19 mouse cellular contexts compared by ENCODE assay signal in the genomic region with DNA sequence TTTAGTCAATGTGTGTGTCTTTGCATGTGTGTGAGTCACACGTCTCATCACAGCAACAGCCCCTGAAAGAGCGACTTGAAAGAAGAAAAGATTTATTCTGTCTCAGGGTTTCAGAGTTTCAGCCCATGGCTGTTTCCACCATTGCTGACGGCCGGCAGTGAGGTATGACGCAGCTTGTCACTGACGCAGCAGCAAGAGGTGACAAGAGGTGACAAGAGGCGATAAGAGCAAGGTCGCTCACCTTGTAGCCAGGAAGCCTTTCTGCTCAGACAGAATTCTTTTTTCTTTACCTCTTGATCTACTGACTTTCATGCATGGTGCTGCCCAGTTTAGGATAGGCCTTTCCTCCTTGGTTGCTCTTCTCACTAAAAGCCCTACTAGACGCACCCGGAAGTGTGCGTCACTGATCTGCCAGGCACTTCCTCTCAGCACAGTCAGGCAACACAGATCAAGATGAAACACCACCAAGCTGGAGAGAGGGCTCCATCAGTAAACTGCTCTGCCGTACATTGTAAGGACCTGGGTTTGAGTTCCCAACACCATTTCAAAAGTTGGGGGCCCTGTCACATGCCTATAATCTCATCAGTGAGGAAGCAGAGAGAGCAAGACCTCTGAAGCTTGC. TPM values are rescaled to one million over a fixed set of nuclear protein-coding genes. Genes with fewer than 3 reads are reported as not detected.
DNase-seq lines count a peak whose midpoint lies in the region; ATAC-seq and TF ChIP-seq lines count a peak whose summit lies in the region.
"Had no signal": no experiment of that assay in that cellular context is flagged by ENCODE, and none has a peak within 500 bp of the region (broad histone marks: within the 10 kb centered on the region; RNA-seq: fewer than 3 reads in every experiment).

No protein-coding gene starts in this region.

- no peak overlapping the region for H3K9ac ChIP-seq in liver, embryonic 12.5 days
- H3K9ac ChIP-seq in MEL (ENCODE audit: control insufficient read depth, low read depth, low read length, poor library complexity, severe bottlenecking): no peak overlapping the region
- H3K9ac ChIP-seq: embryonic facial prominence, embryonic 12.5 days; forebrain, embryonic 15.5 days; hindbrain, embryonic 15.5 days had no signal

- H3K27me3 ChIP-seq in liver, embryonic 12.5 days (replicated peaks): peaks cover 16% of the 10 kb centered on the region
- H3K27me3 ChIP-seq in MEL (ENCODE audit: control insufficient read depth in 1 of 2, insufficient read depth in 2 of 2, low read length in 2 of 2): no peaks in the 10 kb centered on the region
- H3K27me3 ChIP-seq: CH12.LX; embryonic facial prominence, embryonic 12.5 days; forebrain, embryonic 15.5 days; hindbrain, embryonic 15.5 days had no signal

- H3K9me3 ChIP-seq in liver, embryonic 12.5 days (replicated peaks): no peaks in the 10 kb centered on the region
- H3K9me3 ChIP-seq in MEL (replicated peaks; ENCODE audit: insufficient read depth, low read length): no peaks in the 10 kb centered on the region
- H3K9me3 ChIP-seq: embryonic facial prominence, embryonic 12.5 days; forebrain, embryonic 15.5 days; hindbrain, embryonic 15.5 days had no signal

- TF ChIP-seq RAD21 in MEL (IDR thresholded peaks at IDR 0.05; ENCODE audit: low read depth, low read length): no peak

- no peaks in the 10 kb centered on the region for H3K79me2 ChIP-seq in MEL (ENCODE audit: control insufficient read depth, insufficient read depth, low read length, poor library complexity)

- WGBS in liver, embryonic 12.5 days (ENCODE audit: insufficient replicate concordance): 67% methylated on average over 12 of the region's 12 CpGs

- peak; percentile 31 for DNase-seq in adrenal gland, adult 2 months
- DNase-seq in adrenal gland, postnatal 4 days (ENCODE audit: low spot score in 2 of 2): no peak
- DNase-seq in liver: peak; percentile 18
- DNase-seq in MEL (ENCODE audit: low read depth, low spot score): no peak
- peak; percentile 38 for DNase-seq in yolk sac, embryonic 10.5 days (ENCODE audit: low spot score)
- no peak for DNase-seq in cerebellum, postnatal 25 days
- DNase-seq: cerebellum, adult 2 months; cerebellum, postnatal 14 days; gastrocnemius, postnatal 36 days; heart, adult 11 months; heart, postnatal 36 days had no signal

- H3K36me3 ChIP-seq in liver, embryonic 12.5 days: no peaks in the 10 kb centered on the region
- peaks cover 0 to 14% of the 10 kb centered on the region in 2 experiments; a peak in 2 of 4 replicates for H3K36me3 ChIP-seq in MEL (ENCODE audit: control insufficient read depth in 1 of 2, insufficient read depth in 2 of 2, low read length in 2 of 2)
- H3K36me3 ChIP-seq: embryonic facial prominence, embryonic 12.5 days; forebrain, embryonic 15.5 days; hindbrain, embryonic 15.5 days had no signal

- no peak for ATAC-seq in liver, embryonic 12.5 days
- ATAC-seq: forebrain, embryonic 15.5 days; inflammation-experienced regulatory T-cells, adult 6 months; intestine, postnatal 0 days had no signal

- no peak for TF ChIP-seq POLR2A in MEL (IDR thresholded peaks at IDR 0.05; ENCODE audit: control insufficient read depth in 1 of 2, insufficient read depth in 1 of 2, low read depth in 1 of 2, low read length in 2 of 2, poor library complexity in 1 of 2)

- H3K4me1 ChIP-seq in liver, embryonic 12.5 days: peaks cover 49% of the 10 kb centered on the region
- peaks cover 4 to 33% of the 10 kb centered on the region in 2 experiments for H3K4me1 ChIP-seq in MEL (ENCODE audit: control insufficient read depth in 1 of 2, insufficient read depth in 2 of 2, low read length in 2 of 2)
- H3K4me1 ChIP-seq: embryonic facial prominence, embryonic 12.5 days; hindbrain, embryonic 15.5 days had no signal

- H3K4me3 ChIP-seq in liver, embryonic 12.5 days: no peak overlapping the region
- H3K4me3 ChIP-seq in MEL (ENCODE audit: control insufficient read depth in 1 of 2, insufficient read depth in 1 of 2, low read depth in 2 of 2, low read length in 2 of 2): no peak overlapping the region
- H3K4me3 ChIP-seq: embryonic facial prominence, embryonic 12.5 days; forebrain, embryonic 15.5 days; hindbrain, embryonic 15.5 days had no signal

- TF ChIP-seq EP300 in MEL (IDR thresholded peaks at IDR 0.05; ENCODE audit: low read depth in 1 of 2, low read length in 2 of 2): no peak

- TF ChIP-seq CTCF in MEL (IDR thresholded peaks at IDR 0.05 in 2 of 3, conservative IDR thresholded peaks at IDR 0.05 in 1 of 3; ENCODE audit: control insufficient read depth in 1 of 3, insufficient read depth in 1 of 3, low read depth in 2 of 3, low read length in 3 of 3, poor library complexity in 1 of 3, severe bottlenecking in 1 of 3): no peak

- no peak overlapping the region for H3K4me2 ChIP-seq in liver, embryonic 12.5 days
- H3K4me2 ChIP-seq: embryonic facial prominence, embryonic 12.5 days; forebrain, embryonic 15.5 days; heart, embryonic 11.5 days; hindbrain, embryonic 15.5 days had no signal

- no peak overlapping the region for H3K27ac ChIP-seq in liver, embryonic 12.5 days
- H3K27ac ChIP-seq in MEL (ENCODE audit: control insufficient read depth, low read depth, low read length): no peak overlapping the region
- H3K27ac ChIP-seq: embryonic facial prominence, embryonic 12.5 days; forebrain, embryonic 15.5 days; hindbrain, embryonic 15.5 days had no signal

TF ChIP-seq in MEL, 35 proteins besides CTCF, POLR2A, EP300 and RAD21:
- TF ChIP-seq ZKSCAN1 (IDR thresholded peaks at IDR 0.05; ENCODE audit: low read depth, low read length) (peak; percentile 97), MYB (IDR thresholded peaks at IDR 0.05; ENCODE audit: low read depth, low read length) (no peak)

RNA-seq across cellular contexts. Expression of a gene that starts 31.0 kb away (rescaled TPM):
- 10 to 100 TPM in 1 of 2 experiments, 1 to 10 TPM in 1; 8.4 to 12.5 TPM for total RNA-seq in adrenal gland, adult 2 months (2021)
- 26.5 and 32.3 TPM in 2 replicates for polyA plus RNA-seq in adrenal gland, adult 2 months (2012; rRNA removed)
- total RNA-seq in adrenal gland, postnatal 4 days (2021): 10 to 100 TPM; 29.8 to 34.8 TPM
- 1.3 and 1.8 TPM in 2 replicates for polyA plus RNA-seq in liver, embryonic 12.5 days (2016; fragmentation: Nextera tagmentation; extraction: Ambion mirVana)
- 0.07 and 0.12 TPM in 2 replicates for total RNA-seq in MEL (2012; rRNA removed)
- 1 to 10 TPM in 1 of 2 experiments, not detected in 1; 1.2 TPM for polyA plus RNA-seq in MEL (2012; ENCODE audit: insufficient read depth in 1 of 2, insufficient read length in 2 of 2, low read depth in 1 of 2, low replicate concordance in 2 of 2, missing spikeins in 1 of 2)

RNA-seq across cellular contexts. Expression of a gene that starts 46.5 kb away (rescaled TPM):
- 10 to 100 TPM; 21.2 to 28.2 TPM for total RNA-seq in adrenal gland, adult 2 months (2021)
- polyA plus RNA-seq in adrenal gland, adult 2 months (2012; rRNA removed): 57.7 and 66.7 TPM in 2 replicates
- total RNA-seq in adrenal gland, postnatal 4 days (2021): 10 to 100 TPM; 68.0 to 69.9 TPM
- 12.1 and 12.6 TPM in 2 replicates for polyA plus RNA-seq in liver, embryonic 12.5 days (2016; fragmentation: Nextera tagmentation; extraction: Ambion mirVana)
- total RNA-seq in MEL (2012; rRNA removed): 2.4 and 2.7 TPM in 2 replicates
- polyA plus RNA-seq in MEL (2012; ENCODE audit: insufficient read depth in 1 of 2, insufficient read length in 2 of 2, low read depth in 1 of 2, low replicate concordance in 2 of 2, missing spikeins in 1 of 2): 10 to 100 TPM in 1 of 2 experiments, not detected in 1; 30.1 TPM

Comparison
In these comparisons a context has a peak if more than half of its experiments do, and no peak if none do; other contexts are left out.
1. DNase-seq: peak in adrenal gland, adult 2 months (single experiment), liver (single experiment) and yolk sac, embryonic 10.5 days (single experiment); none in adrenal gland, postnatal 4 days (0 of 2), MEL (single experiment) and cerebellum, postnatal 25 days (0 of 2).